8 mouse cellular contexts compared by ENCODE assay signal in the genomic region with DNA sequence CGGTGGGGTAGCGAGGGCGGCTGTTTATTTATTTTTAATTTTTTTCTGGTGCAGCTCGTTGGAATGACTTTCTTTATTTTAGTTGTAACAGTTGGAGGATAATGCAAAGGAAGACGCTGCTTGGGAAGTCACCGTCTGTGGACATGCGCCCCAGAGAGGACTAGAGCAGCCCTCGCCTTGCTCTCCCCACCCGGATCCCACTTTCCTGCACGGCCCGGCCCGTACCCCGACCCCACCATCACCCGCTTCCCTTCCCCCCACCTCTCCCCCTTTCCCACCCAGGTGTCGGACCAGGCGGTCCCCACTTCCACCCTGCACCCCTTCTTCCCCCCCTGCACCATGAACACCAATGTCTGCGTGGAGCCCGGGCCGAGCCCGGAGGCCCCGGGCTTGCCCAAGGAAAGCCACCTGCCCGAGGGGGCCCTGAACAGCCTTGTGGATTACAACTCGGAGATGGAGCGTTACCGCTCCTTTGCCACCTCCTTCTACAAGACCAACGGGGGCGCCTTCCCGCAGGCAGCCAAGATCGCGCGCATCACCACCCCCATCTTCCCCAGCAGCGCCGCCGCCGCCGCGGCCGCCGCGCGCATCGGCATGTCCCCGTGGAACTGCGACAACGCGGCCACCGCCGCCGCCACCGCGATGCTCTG. TPM values are rescaled to one million over a fixed set of nuclear protein-coding genes. Genes with fewer than 3 reads are reported as not detected.
DNase-seq lines count a peak whose midpoint lies in the region; ATAC-seq and TF ChIP-seq lines count a peak whose summit lies in the region.

No protein-coding gene starts in this region.

- peak; percentile 78 for DNase-seq in forebrain, embryonic 14.5 days (ENCODE audit: low spot score)
- DNase-seq in heart, postnatal 14 days = peak; percentile 47 to 66
- peak; percentile 51 to 67 for DNase-seq in layer of hippocampus, adult 8-10 months (ENCODE audit: low spot score in 2 of 2)
- DNase-seq in lung, adult 2 months = peak; percentile 29
- DNase-seq in ovary, postnatal 36 days (ENCODE audit: low spot score) = peak; percentile 63

- TF ChIP-seq POLR2A in ES-Bruce4 (IDR thresholded peaks at IDR 0.05; ENCODE audit: insufficient read depth, low read length) = no peak
- no peak for TF ChIP-seq POLR2A in lung, adult 2 months (IDR thresholded peaks at IDR 0.05; ENCODE audit: borderline replicate concordance, extremely low read depth, low read depth, low read length)

- TF ChIP-seq EP300 in ES-Bruce4 (IDR thresholded peaks at IDR 0.05; ENCODE audit: insufficient read depth, low read depth, low read length) = no peak

- H3K4me1 ChIP-seq in ES-Bruce4 (ENCODE audit: control insufficient read depth, insufficient read depth, low read length) = no peaks in the 10 kb centered on the region
- no peaks in the 10 kb centered on the region for H3K4me1 ChIP-seq in brown adipose tissue, adult 24 weeks (ENCODE audit: control insufficient read depth, insufficient read depth, insufficient read length, low read length)
- H3K4me1 ChIP-seq in forebrain, embryonic 14.5 days (ENCODE audit: control insufficient read depth, insufficient read depth, low read length) = peaks cover 11% of the 10 kb centered on the region; the same call in 1 of the 2 replicates
- peaks cover 6% of the 10 kb centered on the region for H3K4me1 ChIP-seq in lung, adult 2 months (ENCODE audit: control insufficient read depth, insufficient read depth, low read length)

- H3K9me3 ChIP-seq in ES-Bruce4 (replicated peaks; ENCODE audit: control insufficient read depth, insufficient read depth, low read length, poor library complexity, severe bottlenecking) = no peaks in the 10 kb centered on the region
- H3K9me3 ChIP-seq in forebrain, embryonic 14.5 days (replicated peaks; ENCODE audit: control insufficient read depth, low read length) = no peaks in the 10 kb centered on the region

- H3K4me2 ChIP-seq in forebrain, embryonic 14.5 days (ENCODE audit: low read length) = peak overlapping the region; percentile 86

- H3K36me3 ChIP-seq in ES-Bruce4 (ENCODE audit: control insufficient read depth, insufficient read depth, low read length, poor library complexity, severe bottlenecking) = no peaks in the 10 kb centered on the region
- no peaks in the 10 kb centered on the region for H3K36me3 ChIP-seq in forebrain, embryonic 14.5 days (ENCODE audit: control insufficient read depth, insufficient read depth, low read length)

- WGBS in forebrain, embryonic 14.5 days = 1% methylated on average over 48 of the region's 51 CpGs
- 1% methylated on average over 39 of the region's 51 CpGs for whole genome bisulfite sequencing in lung, adult 2 months

- peaks cover 19% of the 10 kb centered on the region for H3K27me3 ChIP-seq in ES-Bruce4 (ENCODE audit: control insufficient read depth, insufficient read depth, low read length, poor library complexity, severe bottlenecking)
- no peaks in the 10 kb centered on the region for H3K27me3 ChIP-seq in forebrain, embryonic 14.5 days (replicated peaks; ENCODE audit: control insufficient read depth, insufficient read depth, low read length)

- intact Hi-C loops in heart, postnatal 14 days (cut with DNase I) = loop anchor here (5.0 to 10.0 kb wide), 2 partner anchors 37 to 695 kb away; partner anchors contain the start of gene Tet2

- peak overlapping the region; percentile 68 for H3K4me3 ChIP-seq in ES-Bruce4 (ENCODE audit: low read depth, low read length)
- peak overlapping the region; percentile 78 for H3K4me3 ChIP-seq in brown adipose tissue, adult 24 weeks (ENCODE audit: insufficient read depth, low read depth, low read length)
- peak overlapping the region; percentile 69 for H3K4me3 ChIP-seq in forebrain, embryonic 14.5 days (ENCODE audit: low read depth, low read length)
- H3K4me3 ChIP-seq in lung, adult 2 months (replicated peaks; ENCODE audit: extremely low read depth, low read depth, low read length) = peak overlapping the region; percentile 61

- peak; percentile 43 for ATAC-seq in forebrain, embryonic 14.5 days
- ATAC-seq in activated CD4-positive, CD25-positive, alpha-beta regulatory T cell, adult 4 months = no peak

- TF ChIP-seq CTCF in ES-Bruce4 (IDR thresholded peaks at IDR 0.05; ENCODE audit: low read depth, low read length) = no peak
- no peak for TF ChIP-seq CTCF in lung, adult 2 months (IDR thresholded peaks at IDR 0.05; ENCODE audit: insufficient read depth, low read length)

- peak overlapping the region; percentile 78 for H3K9ac ChIP-seq in ES-Bruce4 (ENCODE audit: low read depth, poor library complexity, severe bottlenecking)
- H3K9ac ChIP-seq in forebrain, embryonic 14.5 days (ENCODE audit: low read length) = peak overlapping the region; percentile 88

- H3K27ac ChIP-seq in ES-Bruce4 (ENCODE audit: insufficient read depth, low read length) = no peak overlapping the region
- H3K27ac ChIP-seq in brown adipose tissue, adult 24 weeks (replicated peaks; ENCODE audit: low read depth, low read length) = peak overlapping the region; percentile 73
- peak overlapping the region; percentile 99 for H3K27ac ChIP-seq in forebrain, embryonic 14.5 days (ENCODE audit: low read depth, low read length)

RNA-seq across cellular contexts. Expression of gene Cxxc4, which starts 3.2 kb away (rescaled TPM):
- 2.1 and 2.9 TPM in 2 replicates for polyA plus RNA-seq in ES-Bruce4 (2011; ENCODE audit: insufficient read depth, insufficient read length, low read depth, missing spikeins)
- 0.42 and 1.7 TPM in 2 replicates for polyA plus RNA-seq in brown adipose tissue, adult 24 weeks (2012; ENCODE audit: insufficient read depth, insufficient read length, missing spikeins)
- 18.2 and 20.5 TPM in 2 replicates for polyA plus RNA-seq in forebrain, embryonic 14.5 days (2014; fragmentation: Nextera tagmentation; extraction: Ambion mirVana)
- total RNA-seq in heart, postnatal 14 days (2021) = 1 to 10 TPM; 2.4 to 3.0 TPM
- 10 to 100 TPM; 13.2 to 17.3 (median 15.0) TPM for total RNA-seq in layer of hippocampus, adult 8-10 months (2022)
- polyA plus RNA-seq in lung, adult 2 months (2012; rRNA removed) = 0.67 and 0.74 TPM in 2 replicates
- polyA plus RNA-seq in activated CD4-positive, CD25-positive, alpha-beta regulatory T cell, adult 4 months (2017; shearing (Covaris generic)) = under 1 TPM in 1 of 2 experiments, not detected in 1; 0.19 TPM
